Mouse (Mus musculus): Measurements from ENCODE around the gene Cldn10.

Gene Cldn10

DNA sequence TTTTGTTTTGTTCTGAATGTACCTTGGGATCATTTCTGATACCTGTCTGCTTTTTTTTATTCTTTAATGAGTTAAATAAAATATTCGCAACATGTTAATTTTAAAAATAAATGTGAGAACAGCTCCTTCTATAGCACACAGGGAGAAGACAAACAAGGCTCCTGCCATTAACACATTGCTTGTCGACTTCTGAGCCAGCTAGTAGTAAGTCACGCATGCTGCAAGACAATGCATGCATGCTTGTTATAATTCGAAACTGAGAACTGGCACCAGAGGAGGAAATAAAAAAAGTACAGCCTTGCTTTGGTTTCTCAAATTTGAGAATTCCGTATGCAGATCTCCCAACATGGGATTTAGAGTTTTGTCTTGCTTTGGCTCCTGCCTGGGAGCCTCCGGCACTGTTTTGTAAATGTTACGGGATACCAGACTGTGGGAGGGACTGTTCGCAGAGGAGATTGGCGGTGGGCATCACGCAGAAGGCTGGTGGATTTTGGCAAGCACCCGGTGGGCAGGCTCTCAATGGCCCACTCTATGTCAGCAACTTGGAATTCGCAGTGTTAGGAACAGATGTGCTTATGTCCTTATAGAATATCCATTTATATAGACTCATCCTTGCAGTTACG lies 80.5 kb downstream of the Cldn10 start:
- DNase-seq, result no peak

- DNase-seq, result no peak
These were observed 82.0 kb downstream of the Cldn10 start for GRCm38 (mm10) chr14:118869712-118870111.

DNA sequence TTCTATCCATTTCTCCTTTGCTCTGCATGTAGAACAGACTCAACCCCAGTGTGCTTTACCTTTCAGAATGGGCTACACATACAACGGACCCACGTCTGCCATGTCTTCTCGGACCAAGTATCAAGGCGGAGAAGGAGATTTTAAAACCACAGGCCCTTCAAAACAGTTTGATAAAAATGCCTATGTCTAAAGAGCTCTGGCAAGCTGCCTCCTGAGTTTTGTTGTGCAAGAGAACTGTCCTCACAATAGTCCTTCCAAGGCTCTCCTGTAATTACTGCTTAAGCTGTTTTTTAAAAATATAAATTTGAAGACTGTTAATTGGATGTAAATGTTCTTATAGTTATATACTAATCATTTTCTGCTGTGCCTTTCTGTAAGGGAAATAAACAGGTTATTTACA lies 86.4 kb downstream of the Cldn10 start:
- no peak for DNase-seq

- no peak for DNase-seq
These were observed 87.2 kb downstream of the Cldn10 start for GRCm38 (mm10) chr14:118874786-118875415.

GRCm38 (mm10) chr14:118878346-118878910 lies 90.7 kb downstream of the Cldn10 start:
- no peak for DNase-seq

- no peak for DNase-seq
These were observed 93.0 kb downstream of the Cldn10 start for GRCm38 (mm10) chr14:118880696-118881095.

DNA sequence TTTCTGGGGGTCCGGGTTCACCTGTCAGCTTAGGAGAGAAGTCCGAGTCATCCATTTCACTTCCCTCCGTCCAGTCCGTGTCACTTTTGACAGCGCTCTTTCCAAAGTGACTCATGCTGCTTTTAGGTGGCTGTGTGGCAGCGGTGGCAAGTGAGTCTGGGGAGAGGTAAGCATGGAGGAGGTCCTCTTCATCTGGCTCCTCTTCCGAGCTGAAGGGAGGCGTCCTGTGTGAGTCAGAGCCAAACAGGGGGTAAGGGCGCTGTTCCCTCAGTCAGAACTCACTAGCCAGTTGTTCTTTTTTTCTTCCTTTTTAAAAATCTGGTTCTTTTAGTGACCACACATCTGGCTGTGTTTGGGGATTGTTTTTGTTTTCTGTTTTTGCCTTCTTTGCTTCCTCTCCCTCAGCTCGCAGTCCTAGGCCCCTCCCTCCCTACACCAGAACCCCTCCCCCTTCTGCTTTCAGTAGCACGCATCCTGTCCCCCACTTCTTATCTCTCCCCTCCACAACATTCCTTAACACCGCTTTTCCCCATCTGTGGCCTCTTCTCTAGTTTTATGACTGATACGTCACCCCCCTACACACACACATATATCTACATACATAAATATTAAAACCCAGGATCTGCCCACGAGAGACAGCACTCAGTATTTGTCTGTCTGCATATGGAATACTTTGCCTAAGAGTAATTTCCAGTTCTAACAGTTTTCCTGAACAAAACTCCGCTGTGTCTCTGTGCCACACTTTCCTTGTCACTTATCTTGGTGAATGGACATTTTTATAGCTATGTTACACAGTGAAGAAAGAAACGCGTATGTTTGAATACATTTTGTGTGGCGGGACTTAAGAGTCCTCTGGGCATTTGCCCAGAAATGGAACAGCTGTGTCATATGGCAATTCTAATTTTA lies 95.9 kb downstream of the Cldn10 start:
- no peak for DNase-seq

DNA sequence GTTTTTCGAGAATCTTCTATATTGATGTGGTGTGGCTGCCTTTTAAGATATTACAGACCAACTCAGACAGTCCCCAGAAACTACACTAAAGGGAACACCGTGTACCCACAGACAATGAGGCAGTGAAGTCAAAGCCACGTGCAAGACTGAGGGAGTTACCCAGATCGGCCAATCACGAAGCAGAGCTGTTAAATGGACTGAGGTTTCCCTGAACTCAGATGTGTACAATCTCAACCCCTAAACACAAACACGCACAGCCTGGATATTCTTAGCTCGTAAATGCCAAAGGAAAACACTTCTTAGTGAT lies 96.5 kb downstream of the Cldn10 start:
- DNase-seq, result no peak

GRCm38 (mm10) chr14:118890101-118890500 lies 102.4 kb downstream of the Cldn10 start:
- DNase-seq, result no peak

DNA sequence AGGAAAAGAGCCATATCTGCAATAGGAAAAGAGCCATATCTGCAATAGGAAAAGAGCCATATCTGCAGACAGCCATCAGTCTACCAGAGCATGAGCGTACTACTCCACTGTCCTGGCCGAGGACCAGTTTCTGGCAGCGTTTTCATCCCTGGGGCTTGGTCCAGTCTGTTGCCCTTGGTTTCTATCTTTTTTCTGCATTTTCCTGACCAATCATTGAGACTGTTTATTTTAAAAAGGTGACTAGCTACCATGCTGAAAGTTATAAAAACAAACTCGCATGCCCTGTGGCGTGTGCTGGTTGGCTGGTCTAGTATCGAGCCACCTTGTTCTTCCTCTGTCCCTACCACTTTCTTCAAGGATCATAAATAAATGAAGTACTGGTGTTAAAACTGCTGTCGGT lies 107.5 kb downstream of the Cldn10 start:
- DNase-seq, result no peak

- no peak for DNase-seq
These were observed 107.9 kb downstream of the Cldn10 start for GRCm38 (mm10) chr14:118895655-118896054.

GRCm38 (mm10) chr14:118899940-118900339 lies 112.2 kb downstream of the Cldn10 start:
- no peak for DNase-seq

DNA sequence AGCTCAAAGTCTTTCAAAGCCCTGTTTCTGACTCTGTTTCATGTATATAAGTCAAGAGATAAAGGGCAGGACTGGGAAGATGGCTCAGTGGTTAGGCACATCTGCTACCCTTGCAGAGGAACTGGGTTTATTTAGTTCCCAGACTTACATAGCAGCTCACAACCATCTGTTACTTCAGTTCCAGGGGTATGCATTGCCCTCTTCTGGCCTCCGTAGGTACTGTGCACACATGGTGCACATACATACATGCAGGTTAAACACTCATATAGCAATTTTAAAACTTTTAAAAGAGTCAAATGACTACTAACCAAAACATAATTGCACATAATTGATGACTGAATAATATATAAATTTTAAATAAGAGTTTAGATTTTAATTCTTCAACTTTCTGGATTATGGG lies 113.2 kb downstream of the Cldn10 start:
- DNase-seq, result no peak

GRCm38 (mm10) chr14:118903397-118903796 lies 115.7 kb downstream of the Cldn10 start:
- no peak for DNase-seq

DNA sequence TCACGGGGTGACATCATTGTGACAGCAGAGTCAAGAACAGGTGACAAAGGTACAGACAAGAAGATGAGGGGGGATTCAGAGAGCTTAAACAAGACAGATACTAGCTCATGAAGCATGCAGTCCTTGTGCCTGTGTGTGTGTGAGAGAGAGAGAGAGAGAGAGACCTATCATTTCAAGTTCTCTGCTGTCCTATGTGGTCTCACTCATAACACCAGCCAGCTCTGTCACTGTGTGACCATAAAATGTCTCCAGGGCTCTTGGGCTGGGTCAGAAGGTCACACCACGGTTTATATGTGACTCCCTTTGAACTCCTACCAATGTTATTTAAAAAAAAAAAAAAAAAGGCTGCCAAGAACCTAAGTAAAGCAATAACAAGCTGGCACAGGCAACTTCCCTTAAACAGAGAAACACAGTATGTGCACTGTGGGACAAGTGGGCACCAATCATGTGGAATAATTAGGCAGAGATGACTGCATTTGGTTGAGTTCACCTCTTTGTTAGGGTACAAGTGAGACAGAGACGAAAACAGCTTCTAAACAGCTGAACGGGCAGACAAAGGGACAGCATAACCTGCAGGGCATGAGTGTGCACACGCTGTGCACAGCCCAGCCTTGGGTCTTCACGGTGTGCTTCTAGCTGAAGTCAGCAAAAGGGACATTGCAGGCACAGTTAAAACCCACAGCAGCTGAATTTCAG lies 116.3 kb downstream of the Cldn10 start:
- DNase-seq, result no peak

DNA sequence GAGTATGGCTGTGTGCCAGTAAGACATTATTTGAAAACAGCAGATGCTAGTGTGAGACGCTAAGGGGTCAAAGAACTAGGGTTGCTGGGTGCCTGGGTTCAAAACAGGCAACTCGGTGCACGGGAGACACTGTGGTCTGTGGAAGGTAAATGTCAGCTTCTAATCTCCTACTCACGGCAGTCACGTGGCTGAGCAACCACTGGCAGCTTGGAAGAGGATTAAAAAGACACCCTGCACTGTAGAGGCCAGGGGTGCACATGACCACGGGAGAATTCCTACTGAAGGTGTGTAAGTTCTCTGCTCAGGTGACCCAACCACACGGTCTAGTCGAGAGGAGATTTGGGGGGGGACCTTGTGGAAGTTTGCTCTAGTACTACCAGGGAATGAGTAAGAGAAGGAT lies 119.9 kb downstream of the Cldn10 start:
- no peak for DNase-seq

GRCm38 (mm10) chr14:118909872-118910271 lies 122.2 kb downstream of the Cldn10 start:
- no peak for DNase-seq

DNA sequence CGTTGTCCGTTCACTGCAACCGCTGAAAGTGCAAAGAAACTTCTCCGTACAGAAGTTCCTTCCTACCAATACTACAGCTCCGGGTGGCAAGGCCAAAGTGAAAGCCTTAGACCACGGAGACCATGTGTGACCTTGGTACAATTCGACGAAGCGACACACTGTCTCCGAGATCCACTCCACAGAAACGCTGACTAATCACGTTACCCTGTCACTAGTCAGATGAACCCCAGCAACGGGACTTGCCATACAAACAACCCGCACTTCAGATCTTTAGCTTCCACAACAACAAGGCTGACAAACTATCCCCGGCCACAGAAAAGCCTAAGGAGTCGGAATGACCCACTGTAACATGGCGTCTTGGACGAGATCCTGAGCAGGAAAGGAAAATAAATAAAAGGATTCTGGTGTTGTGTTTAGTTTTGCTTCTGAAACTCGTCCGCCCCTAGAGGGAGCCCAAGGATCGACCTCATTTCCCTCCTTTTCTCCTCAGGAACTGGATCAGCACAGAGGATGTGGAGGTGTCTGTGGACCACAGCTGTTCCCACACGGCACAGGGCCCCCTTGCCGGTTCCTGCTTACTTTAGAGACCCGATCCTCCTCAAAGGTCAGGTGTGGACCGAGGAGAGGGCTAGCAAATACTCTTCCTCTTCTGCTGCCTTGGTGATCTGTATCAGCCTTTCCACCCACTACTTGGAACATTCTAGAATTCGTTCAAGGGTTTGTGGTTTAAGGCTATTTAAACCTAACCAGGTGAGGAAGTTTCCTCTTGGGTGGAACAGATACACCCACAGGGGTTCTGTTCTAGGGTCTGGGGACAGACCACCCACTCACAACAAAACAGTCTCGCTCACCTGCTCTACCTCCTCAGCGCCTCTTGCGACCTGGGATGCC lies 122.9 kb downstream of the Cldn10 start:
- DNase-seq, result peak; percentile 39 to 49

DNA sequence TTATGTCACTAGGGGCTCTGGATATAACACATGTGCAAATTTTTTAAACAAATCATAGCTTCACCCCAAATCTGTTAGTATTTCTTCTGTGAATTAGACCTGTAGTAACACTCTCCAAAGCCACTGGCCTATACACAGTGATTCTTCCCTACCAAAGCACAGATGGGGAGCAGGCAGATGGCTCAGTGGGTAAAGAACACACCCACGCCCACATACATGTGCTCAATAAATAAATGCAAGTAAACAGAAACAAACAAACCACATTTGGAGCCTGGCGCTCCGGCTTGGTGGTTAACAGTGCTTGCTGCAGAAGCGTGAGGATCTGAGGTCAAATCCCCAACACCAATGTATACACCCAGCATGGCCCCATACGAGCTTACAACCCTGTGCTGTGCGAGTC lies 123.8 kb downstream of the Cldn10 start:
- no peak for DNase-seq

- no peak for DNase-seq
These were observed 125.9 kb downstream of the Cldn10 start for GRCm38 (mm10) chr14:118913651-118914050.

DNA sequence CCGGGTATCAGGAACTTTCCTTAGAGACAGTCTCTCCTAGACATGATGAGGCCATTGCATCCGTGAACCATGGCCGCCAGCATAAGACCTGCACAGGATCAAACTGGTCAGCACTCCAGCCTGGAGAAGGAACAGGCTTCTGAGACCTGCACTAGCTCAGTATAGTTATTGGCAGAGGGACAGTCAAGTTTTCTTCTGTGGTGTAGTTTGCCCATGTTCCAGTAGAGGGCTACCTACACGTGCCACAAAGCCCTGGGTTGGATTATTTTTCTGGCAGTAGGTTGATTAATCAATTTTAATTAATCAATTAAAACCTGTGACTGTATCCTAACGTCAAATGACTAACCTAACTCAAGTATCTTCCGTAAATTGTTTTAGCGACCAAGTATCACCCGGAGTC lies 131.3 kb downstream of the Cldn10 start:
- peak; percentile 29 to 43 for DNase-seq

DNA sequence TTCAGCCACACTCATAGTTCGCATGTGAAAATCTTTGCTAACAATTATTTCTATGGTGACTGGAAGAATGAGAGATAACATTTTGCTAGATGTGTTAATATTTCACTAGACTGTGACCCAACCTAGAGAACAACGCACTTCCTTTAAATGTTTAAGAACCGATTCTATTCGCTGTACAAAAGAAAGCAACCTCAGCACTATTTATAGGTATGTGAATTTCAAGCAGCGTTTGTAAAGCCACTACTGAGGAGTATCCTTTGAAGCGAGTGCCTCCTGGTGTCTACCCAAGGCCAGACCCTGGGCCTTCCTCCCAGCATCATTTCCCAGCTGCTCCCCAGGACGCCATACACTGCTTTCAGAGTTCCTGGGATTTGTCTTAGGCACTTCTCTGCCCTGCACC lies 132.9 kb downstream of the Cldn10 start:
- no peak for DNase-seq

All from B cell, adult 2 months (primary cell).